Mouse (Mus musculus) right cerebral cortex, postnatal 36 days (tissue): ENCODE results near the gene Zfp825.
"Not testable (repeated sequence)": the region's sequence is repeated elsewhere in the genome, so short reads cannot be mapped to it uniquely, and the experiment has no call there.

Experiments used
- DNase-seq, 2 experiments: peaks; one replicate each; pipeline ENCODE4 v3.0.0; 2022; ENCODE audit warnings: low spot score in 2 of 2, mixed read lengths in 1 of 2

Gene Zfp825

GRCm38 (mm10) chr13:74493911-74494679 is at the start of gene Zfp825:
TSS of gene Zfp825 (minus strand) at chr13:74493992.
- DNase-seq, result peak; percentile 69 to 81

GRCm38 (mm10) chr13:74535418-74535817 is 41.6 kb upstream of the Zfp825 start:
- DNase-seq, result not testable (repeated sequence)

- peak; percentile 5 to 7 for DNase-seq
Measured at GRCm38 (mm10) chr13:74534864-74535263, 41.1 kb upstream of the Zfp825 start.

GRCm38 (mm10) chr13:74534096-74534495 is 40.3 kb upstream of the Zfp825 start:
- DNase-seq, result no peak

- DNase-seq, result not testable (repeated sequence)
Measured at GRCm38 (mm10) chr13:74531251-74531650, 37.5 kb upstream of the Zfp825 start.

- not testable (repeated sequence) for DNase-seq
Measured at GRCm38 (mm10) chr13:74529372-74529715, 35.6 kb upstream of the Zfp825 start.

- not testable (repeated sequence) for DNase-seq
Measured at GRCm38 (mm10) chr13:74528519-74529371, 35.0 kb upstream of the Zfp825 start.

GRCm38 (mm10) chr13:74522481-74523237 is 28.9 kb upstream of the Zfp825 start:
- peak; percentile 43 to 52 for DNase-seq

GRCm38 (mm10) chr13:74522141-74522480 is 28.3 kb upstream of the Zfp825 start:
- not testable (repeated sequence) for DNase-seq

GRCm38 (mm10) chr13:74507981-74508380 is 14.2 kb upstream of the Zfp825 start:
- DNase-seq, result not testable (repeated sequence)

GRCm38 (mm10) chr13:74502851-74503250 is 9.1 kb upstream of the Zfp825 start:
- DNase-seq, result not testable (repeated sequence)

GRCm38 (mm10) chr13:74499696-74500095 is 5.9 kb upstream of the Zfp825 start:
- DNase-seq, result not testable (repeated sequence)

- DNase-seq, result not testable (repeated sequence)
Measured at GRCm38 (mm10) chr13:74484326-74484725, 9.5 kb downstream of the Zfp825 start.

GRCm38 (mm10) chr13:74471468-74471867 is 22.3 kb downstream of the Zfp825 start:
- not testable (repeated sequence) for DNase-seq

- DNase-seq, result peak; percentile 56 to 72
Measured at GRCm38 (mm10) chr13:74462699-74463385, 30.9 kb downstream of the Zfp825 start.

GRCm38 (mm10) chr13:74462318-74462698 is 31.5 kb downstream of the Zfp825 start:
- not testable (repeated sequence) for DNase-seq

GRCm38 (mm10) chr13:74439895-74440294 is 53.9 kb downstream of the Zfp825 start:
- no peak for DNase-seq
